8 mouse cellular contexts compared by ENCODE assay signal in genomic region chr8:123117127-123117731, GRCm38 (mm10). TPM values are rescaled to one million over a fixed set of nuclear protein-coding genes. Genes with fewer than 3 reads are reported as not detected.
A peak's percentile ranks its signal among the peaks of the same experiment; 100 is the strongest.
DNase-seq lines count a peak whose midpoint lies in the region; ATAC-seq and TF ChIP-seq lines count a peak whose summit lies in the region.

Gene Cpne7, plus strand, starts transcription at chr8:123117374.

- peak within 1 kb of the TSS; percentile 42 for H3K9ac ChIP-seq in lung, embryonic 16.5 days (ENCODE audit: low read length)
- H3K9ac ChIP-seq in hindbrain, embryonic 15.5 days = peak within 1 kb of the TSS; percentile 44
- peak within 1 kb of the TSS; percentile 56 for H3K9ac ChIP-seq in liver, embryonic 11.5 days (ENCODE audit: low read depth, low read length)
- H3K9ac ChIP-seq in stomach, embryonic 15.5 days = peak within 1 kb of the TSS; percentile 19; the same call in 1 of the 2 replicates

- DNase-seq in cerebellum, adult 2 months = peak in 1 of 2 experiments; percentile 43
- DNase-seq in cerebellum, postnatal 36 days = no peak
- DNase-seq in lung, postnatal 14 days = no peak
- peak; percentile 66 for DNase-seq in liver, embryonic 11.5 days (ENCODE audit: low spot score)
- no peak for DNase-seq in gastrocnemius, adult 18-20 months (ENCODE audit: low spot score)

- ATAC-seq in lung, embryonic 16.5 days (ENCODE audit: low read depth) = peak; percentile 43
- ATAC-seq in hindbrain, embryonic 15.5 days (ENCODE audit: low FRiP score, low read depth) = peak; percentile 59; the same call in 1 of the 2 replicates
- peak; percentile 83 for ATAC-seq in liver, embryonic 11.5 days (replicated peaks; ENCODE audit: low FRiP score)
- peak; percentile 54 for ATAC-seq in stomach, embryonic 15.5 days (ENCODE audit: insufficient read depth, low FRiP score, low read depth)

- 2% methylated on average over 51 of the region's 51 CpGs for WGBS in cerebellum, adult 2 months
- 1% methylated on average over 47 of the region's 51 CpGs for WGBS in lung, embryonic 16.5 days
- under 1% methylated on average over 45 of the region's 51 CpGs for WGBS in hindbrain, embryonic 15.5 days
- WGBS in liver, embryonic 11.5 days = under 1% methylated on average over 51 of the region's 51 CpGs
- 1% methylated on average over 51 of the region's 51 CpGs for WGBS in stomach, embryonic 15.5 days

- peak within 1 kb of the TSS; percentile 47 for H3K4me3 ChIP-seq in cerebellum, adult 2 months (replicated peaks; ENCODE audit: insufficient read depth, low read depth, low read length)
- peak within 1 kb of the TSS; percentile 50 for H3K4me3 ChIP-seq in lung, embryonic 16.5 days (ENCODE audit: low read length)
- peak within 1 kb of the TSS; percentile 44 for H3K4me3 ChIP-seq in hindbrain, embryonic 15.5 days
- H3K4me3 ChIP-seq in liver, embryonic 11.5 days (ENCODE audit: low read depth, low read length) = peak within 1 kb of the TSS; percentile 61
- peak within 1 kb of the TSS; percentile 45 for H3K4me3 ChIP-seq in stomach, embryonic 15.5 days (replicated peaks)

- peak within 1 kb of the TSS; percentile 71 for H3K4me2 ChIP-seq in lung, embryonic 16.5 days (ENCODE audit: low read depth, low read length)
- H3K4me2 ChIP-seq in hindbrain, embryonic 15.5 days = peak within 1 kb of the TSS; percentile 88
- H3K4me2 ChIP-seq in liver, embryonic 11.5 days = peak within 1 kb of the TSS; percentile 97
- peak within 1 kb of the TSS; percentile 94 for H3K4me2 ChIP-seq in stomach, embryonic 15.5 days

- no peaks in the 10 kb centered on the region; the same call in 1 of the 2 replicates for H3K4me1 ChIP-seq in cerebellum, adult 2 months (ENCODE audit: control insufficient read depth, insufficient read depth, low read length)
- peaks cover 30% of the 10 kb centered on the region for H3K4me1 ChIP-seq in lung, embryonic 16.5 days (replicated peaks; ENCODE audit: control insufficient read depth, insufficient read depth, low read length)
- H3K4me1 ChIP-seq in hindbrain, embryonic 15.5 days (replicated peaks) = peaks cover 16% of the 10 kb centered on the region
- H3K4me1 ChIP-seq in liver, embryonic 11.5 days (replicated peaks; ENCODE audit: control insufficient read depth, insufficient read depth, low read length) = peaks cover 40% of the 10 kb centered on the region
- H3K4me1 ChIP-seq in stomach, embryonic 15.5 days = peaks cover 15% of the 10 kb centered on the region

- no peak for TF ChIP-seq POLR2A in cerebellum, adult 2 months (IDR thresholded peaks at IDR 0.05; ENCODE audit: borderline replicate concordance, insufficient read depth, low read length)

- H3K9me3 ChIP-seq in lung, embryonic 16.5 days (ENCODE audit: control insufficient read depth, low read length) = no peaks in the 10 kb centered on the region
- no peaks in the 10 kb centered on the region for H3K9me3 ChIP-seq in hindbrain, embryonic 15.5 days
- no peaks in the 10 kb centered on the region for H3K9me3 ChIP-seq in liver, embryonic 11.5 days (ENCODE audit: control insufficient read depth, low read length)
- H3K9me3 ChIP-seq in stomach, embryonic 15.5 days = no peaks in the 10 kb centered on the region

- H3K27me3 ChIP-seq in cerebellum, adult 2 months (ENCODE audit: control insufficient read depth, insufficient read depth, low read length) = no peaks in the 10 kb centered on the region; the same call in 1 of the 2 replicates
- H3K27me3 ChIP-seq in lung, embryonic 16.5 days (ENCODE audit: control insufficient read depth, insufficient read depth, low read depth, low read length) = peaks cover 41% of the 10 kb centered on the region
- peaks cover 44% of the 10 kb centered on the region for H3K27me3 ChIP-seq in hindbrain, embryonic 15.5 days
- H3K27me3 ChIP-seq in liver, embryonic 11.5 days (replicated peaks; ENCODE audit: control insufficient read depth, insufficient read depth, low read length) = peaks cover 36% of the 10 kb centered on the region
- peaks cover 41% of the 10 kb centered on the region for H3K27me3 ChIP-seq in stomach, embryonic 15.5 days (replicated peaks)

- no peaks in the 10 kb centered on the region for H3K36me3 ChIP-seq in lung, embryonic 16.5 days (ENCODE audit: control insufficient read depth, insufficient read depth, low read length)
- no peaks in the 10 kb centered on the region for H3K36me3 ChIP-seq in hindbrain, embryonic 15.5 days
- H3K36me3 ChIP-seq in liver, embryonic 11.5 days (ENCODE audit: control insufficient read depth, insufficient read depth, low read length) = no peaks in the 10 kb centered on the region
- H3K36me3 ChIP-seq in stomach, embryonic 15.5 days = no peaks in the 10 kb centered on the region

- no peak within 1 kb of the TSS for H3K27ac ChIP-seq in cerebellum, adult 2 months (ENCODE audit: insufficient read depth, low read length)
- no peak within 1 kb of the TSS for H3K27ac ChIP-seq in lung, embryonic 16.5 days (ENCODE audit: low read length)
- H3K27ac ChIP-seq in hindbrain, embryonic 15.5 days (replicated peaks) = no peak within 1 kb of the TSS
- no peak within 1 kb of the TSS for H3K27ac ChIP-seq in liver, embryonic 11.5 days (ENCODE audit: low read depth, low read length)
- no peak within 1 kb of the TSS for H3K27ac ChIP-seq in stomach, embryonic 15.5 days

- no peak for TF ChIP-seq CTCF in cerebellum, adult 2 months (IDR thresholded peaks at IDR 0.05; ENCODE audit: borderline replicate concordance, insufficient read depth, low read depth, low read length)

RNA-seq across cellular contexts. Expression of gene Cpne7, which starts in this region (rescaled TPM):
- 6.2 and 7.1 TPM in 2 replicates for polyA plus RNA-seq in cerebellum, adult 2 months (2012; rRNA removed)
- polyA plus RNA-seq in lung, embryonic 16.5 days (2015; fragmentation: Nextera tagmentation; extraction: Ambion mirVana) = 0.73 and 0.83 TPM in 2 replicates
- polyA plus RNA-seq in hindbrain, embryonic 15.5 days (2015; fragmentation: Nextera tagmentation; extraction: Ambion mirVana) = 4.3 and 4.5 TPM in 2 replicates
- polyA plus RNA-seq in liver, embryonic 11.5 days (2014; fragmentation: Nextera tagmentation; extraction: Ambion mirVana) = 5.2 and 5.9 TPM in 2 replicates
- 2.0 and 2.3 TPM in 2 replicates for polyA plus RNA-seq in stomach, embryonic 15.5 days (2015; fragmentation: Nextera tagmentation; extraction: Ambion mirVana)
- total RNA-seq in gastrocnemius, adult 18-20 months (2021) = under 1 TPM in 1 of 2 experiments, not detected in 1; 0.14 TPM

Comparison
In these comparisons a context has a peak if more than half of its experiments do, and no peak if none do; other contexts are left out.
1. Peak in ATAC-seq, H3K4me3 ChIP-seq, H3K9ac ChIP-seq and H3K4me2 ChIP-seq in lung, embryonic 16.5 days; RNA of the gene not detected or under 1 TPM.